17 mouse cellular contexts compared by ENCODE assay signal in the genomic region with DNA sequence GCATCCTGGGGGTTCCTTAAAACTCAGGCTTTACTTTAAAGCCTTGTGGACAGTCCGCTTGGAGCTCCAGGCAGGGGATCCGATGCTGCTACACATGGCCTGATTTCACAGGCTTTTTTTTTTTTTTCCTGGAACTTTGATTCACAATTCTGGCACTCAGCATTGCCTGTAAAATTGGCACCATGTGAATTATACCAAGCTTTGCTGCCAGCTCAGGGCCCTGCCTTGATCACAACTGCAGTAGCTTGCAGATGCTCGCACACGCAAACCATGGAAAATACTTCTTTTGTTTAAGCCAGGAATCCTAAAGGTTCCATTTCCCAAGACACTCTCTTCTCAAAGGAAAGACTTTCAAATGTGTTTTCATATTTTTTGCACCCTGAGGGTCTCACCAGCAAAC. TPM values are rescaled to one million over a fixed set of nuclear protein-coding genes. Genes with fewer than 3 reads are reported as not detected.
"Had no signal": no experiment of that assay in that cellular context is flagged by ENCODE, and none has a peak within 500 bp of the region (broad histone marks: within the 10 kb centered on the region; RNA-seq: fewer than 3 reads in every experiment).

No protein-coding gene starts in this region.

- H3K4me1 ChIP-seq: neural tube, embryonic 13.5 days; stomach, embryonic 15.5 days had no signal

- DNase-seq: retina, postnatal 1 day; right cerebral cortex, adult 18-20 months; right cerebral cortex, postnatal 14 days; right cerebral cortex, postnatal 25 days; right cerebral cortex, postnatal 4 days; spleen, adult 18-20 months; thymus, adult 18-20 months; thymus, adult 2 months; thymus, postnatal 14 days; thymus, postnatal 25 days; thymus, postnatal 36 days; thymus, postnatal 4 days had no signal

- H3K4me3 ChIP-seq: neural tube, embryonic 13.5 days; neural tube, embryonic 15.5 days; stomach, embryonic 15.5 days had no signal

- H3K9me3 ChIP-seq: neural tube, embryonic 13.5 days; neural tube, embryonic 15.5 days; stomach, embryonic 15.5 days had no signal

- H3K27ac ChIP-seq: neural tube, embryonic 13.5 days; neural tube, embryonic 15.5 days; stomach, embryonic 15.5 days; stomach, postnatal 0 days had no signal

- H3K27me3 ChIP-seq: neural tube, embryonic 13.5 days; neural tube, embryonic 15.5 days; stomach, embryonic 15.5 days had no signal

- H3K4me2 ChIP-seq: neural tube, embryonic 13.5 days; neural tube, embryonic 15.5 days; stomach, embryonic 15.5 days had no signal

- H3K9ac ChIP-seq: neural tube, embryonic 13.5 days; neural tube, embryonic 15.5 days; stomach, embryonic 15.5 days had no signal

- H3K36me3 ChIP-seq: neural tube, embryonic 13.5 days; neural tube, embryonic 15.5 days; stomach, embryonic 15.5 days had no signal

RNA-seq across cellular contexts. Expression of a gene that starts 44.1 kb away (rescaled TPM):
- total RNA-seq: neutrophil, adult 5-6 weeks had no signal
